Mouse (Mus musculus): ENCODE measurements around the gene Dctn5.

DNA sequence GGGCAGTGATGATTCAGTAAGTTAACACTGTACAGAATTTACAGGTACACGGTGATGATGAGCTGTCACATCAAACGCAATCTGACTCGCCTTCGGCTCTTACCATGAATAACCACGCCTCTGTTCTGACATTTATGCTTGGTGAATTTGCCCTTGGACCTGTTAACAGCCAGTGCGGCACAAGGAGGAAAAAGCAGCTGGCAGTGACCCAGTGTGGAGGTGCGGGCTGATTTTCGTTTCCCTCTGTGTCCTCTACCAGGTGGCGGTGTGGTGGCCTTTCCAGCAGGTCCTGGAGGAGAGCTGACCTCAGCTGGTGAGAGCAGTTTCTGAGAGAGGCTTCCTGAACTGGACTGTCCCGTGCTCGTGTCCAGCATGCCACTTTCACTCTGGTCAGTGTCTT is 5.9 kb upstream of the Dctn5 start:
- TF ChIP-seq USF1 (IDR thresholded peaks at IDR 0.05; ENCODE audit: low read depth) (no peak), MAX (IDR thresholded peaks at IDR 0.05; ENCODE audit: low read depth) (no peak), POLR2A (IDR thresholded peaks at IDR 0.05; ENCODE audit: insufficient read length, low read depth) (no peak), TCF12 (IDR thresholded peaks at IDR 0.05; ENCODE audit: insufficient read depth, poor library complexity, severe bottlenecking) (no peak), MYOG (IDR thresholded peaks at IDR 0.05; ENCODE audit: control insufficient read depth in 1 of 3, insufficient read depth in 1 of 3, insufficient read length in 2 of 3, low read depth in 2 of 3) (no peak), E2F4 (IDR thresholded peaks at IDR 0.05; ENCODE audit: insufficient read depth) (no peak)

Measured in myocyte (in vitro differentiated cells).